Mouse (Mus musculus) limb, embryonic 10.5 days (tissue): ENCODE measurements around the gene Litaf. TPM values are rescaled to one million over a fixed set of nuclear protein-coding genes. Genes with fewer than 3 reads are reported as not detected.

Source experiments
- DNase-seq: peaks from one replicate; pipeline ENCODE4 v3.0.0-alpha.2; 2017; ENCODE audit warnings: low spot score
- H3K27ac ChIP-seq: fragments of 300-500 bp; sonication (generic); 2 replicates; pipeline ENCODE4 v1.5.1; 2016; ENCODE audit warnings: mild to moderate bottlenecking
- H3K27me3 ChIP-seq: fragments of 300-500 bp; sonication (generic); 2 replicates; pipeline ENCODE4 v1.6.1; 2016; ENCODE audit warnings: low read depth, mild to moderate bottlenecking; ENCODE audit not compliant: poor library complexity, severe bottlenecking
- H3K36me3 ChIP-seq: fragments of 300-500 bp; sonication (generic); 2 replicates; pipeline ENCODE4 v1.6.1; 2016; ENCODE audit warnings: mild to moderate bottlenecking, moderate library complexity
- H3K4me1 ChIP-seq: fragments of 300-500 bp; sonication (generic); 2 replicates; pipeline ENCODE4 v1.6.1; 2016
- H3K4me3 ChIP-seq: fragments of 300-500 bp; sonication (generic); 2 replicates; pipeline ENCODE4 v1.5.1; 2016; ENCODE audit warnings: mild to moderate bottlenecking, moderate library complexity
- H3K9me3 ChIP-seq: fragments of 300-500 bp; sonication (generic); replicated peaks from 2 replicates; pipeline ENCODE4 v1.6.1; 2016; ENCODE audit warnings: mild to moderate bottlenecking
- WGBS: fragments of 180-500 bp; shearing (Covaris S2); methylation state at CpG from one replicate; pipeline ENCODE4 v1.1.7; 2016; 5-methylcytosine and 5-hydroxymethylcytosine counted together
- polyA plus RNA-seq: library from polyadenylated mRNA; unstranded; fragments of >200 nt; fragmentation: Nextera tagmentation; extraction: Ambion mirVana; gene quantifications from 2 replicates; pipeline ENCODE4 v1.2.1, GENCODE M21; 2016

Litaf gene
- polyA plus RNA-seq = 87.5 and 91.1 TPM in 2 replicates

DNA sequence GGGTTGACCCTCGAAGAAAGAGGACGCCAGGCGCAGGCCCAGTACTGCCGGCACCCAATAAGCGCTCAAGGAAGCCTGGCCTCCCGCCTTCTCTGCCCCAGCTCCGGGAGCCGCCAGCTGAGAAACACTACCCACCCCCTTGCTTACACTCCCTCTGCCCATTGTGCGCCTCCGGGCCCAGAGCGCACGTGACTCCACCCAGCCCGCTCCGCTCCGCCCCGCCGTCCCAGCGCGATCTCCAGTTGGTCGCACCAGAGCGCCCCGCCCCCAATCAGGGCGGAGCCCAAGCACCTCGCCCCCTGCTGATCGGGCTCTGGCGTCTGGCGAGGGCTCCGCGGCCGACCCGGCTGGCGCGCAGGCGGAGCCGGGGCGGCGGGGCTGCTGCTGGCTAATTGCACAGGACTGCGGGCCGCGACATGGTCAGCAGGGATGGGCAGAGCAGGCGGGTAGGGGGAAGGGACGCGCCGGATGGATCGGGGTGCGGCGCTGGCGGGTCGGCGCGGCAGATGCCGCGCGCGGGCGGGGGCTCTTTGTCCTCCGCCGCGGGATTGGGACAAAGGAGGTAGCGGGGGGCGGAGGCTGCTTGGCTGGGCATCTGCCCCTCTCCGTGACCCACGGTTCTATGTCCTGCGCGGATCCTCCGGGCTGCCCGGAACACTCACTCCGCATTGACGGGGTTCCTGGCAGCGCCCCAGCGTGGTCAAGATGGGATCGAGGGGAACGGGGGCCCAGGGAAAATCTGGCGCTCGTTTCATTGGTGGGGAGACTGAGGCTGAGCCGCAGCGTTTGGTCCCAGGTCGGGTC, at the start of gene Litaf:
Gene Litaf (minus strand): TSS at position 129 of the 804 bp plus-strand sequence.
- H3K27me3 ChIP-seq = no peaks in the 10 kb centered on the region
- no peaks in the 10 kb centered on the region for H3K9me3 ChIP-seq
- peak; percentile 99 for DNase-seq
- peak within 1 kb of the TSS; percentile 99 for H3K27ac ChIP-seq
- H3K4me3 ChIP-seq = peak within 1 kb of the TSS; percentile 74
- peaks cover 61% of the 10 kb centered on the region for H3K4me1 ChIP-seq
- H3K36me3 ChIP-seq = peaks cover 25% of the 10 kb centered on the region
- under 1% methylated on average over 78 of the region's 78 CpGs for WGBS

- Histone ChIP-seq H3K4me1 (no peaks in the 10 kb centered on the region), H3K9me3 (no peaks in the 10 kb centered on the region), H3K27ac (no peak overlapping the region), H3K27me3 (no peaks in the 10 kb centered on the region), H3K4me3 (no peak overlapping the region), H3K36me3 (peaks cover 30% of the 10 kb centered on the region)
- DNase-seq = no peak
- WGBS = 83% methylated on average over 4 of the region's 4 CpGs
Observed at GRCm38 (mm10) chr16:11109198-11109740, 43.3 kb upstream of the Litaf start.

- DNase-seq = no peak
- Histone ChIP-seq H3K27ac (no peak overlapping the region), H3K36me3 (peaks cover 45% of the 10 kb centered on the region), H3K4me1 (no peaks in the 10 kb centered on the region), H3K4me3 (no peak overlapping the region), H3K27me3 (no peaks in the 10 kb centered on the region), H3K9me3 (no peaks in the 10 kb centered on the region)
- WGBS = 79% methylated on average over 1 of the region's 1 CpGs
Observed at GRCm38 (mm10) chr16:11104905-11105304, 38.9 kb upstream of the Litaf start.

DNA sequence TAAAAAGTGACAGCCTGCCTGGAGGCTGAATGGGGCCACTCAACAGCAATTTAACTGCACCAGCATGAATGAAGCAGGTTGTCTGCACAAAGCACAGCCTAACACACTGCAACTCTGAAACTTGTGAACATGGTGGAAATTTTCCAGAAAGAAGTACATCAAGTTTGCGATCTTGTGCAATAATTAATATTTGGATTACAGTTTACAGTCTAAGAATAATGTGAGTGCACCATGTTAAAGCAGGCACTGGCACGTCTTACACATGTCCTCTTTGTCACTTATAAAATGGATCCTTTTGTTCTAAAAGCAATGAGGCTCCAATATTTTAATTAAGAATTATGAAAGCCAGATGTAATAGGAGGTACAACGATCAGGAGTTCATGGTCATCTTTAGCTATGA, 31.3 kb upstream of the Litaf start:
- WGBS = 89% methylated on average over 3 of the region's 3 CpGs
- no peaks in the 10 kb centered on the region for H3K27me3 ChIP-seq
- H3K9me3 ChIP-seq = no peaks in the 10 kb centered on the region

DNA sequence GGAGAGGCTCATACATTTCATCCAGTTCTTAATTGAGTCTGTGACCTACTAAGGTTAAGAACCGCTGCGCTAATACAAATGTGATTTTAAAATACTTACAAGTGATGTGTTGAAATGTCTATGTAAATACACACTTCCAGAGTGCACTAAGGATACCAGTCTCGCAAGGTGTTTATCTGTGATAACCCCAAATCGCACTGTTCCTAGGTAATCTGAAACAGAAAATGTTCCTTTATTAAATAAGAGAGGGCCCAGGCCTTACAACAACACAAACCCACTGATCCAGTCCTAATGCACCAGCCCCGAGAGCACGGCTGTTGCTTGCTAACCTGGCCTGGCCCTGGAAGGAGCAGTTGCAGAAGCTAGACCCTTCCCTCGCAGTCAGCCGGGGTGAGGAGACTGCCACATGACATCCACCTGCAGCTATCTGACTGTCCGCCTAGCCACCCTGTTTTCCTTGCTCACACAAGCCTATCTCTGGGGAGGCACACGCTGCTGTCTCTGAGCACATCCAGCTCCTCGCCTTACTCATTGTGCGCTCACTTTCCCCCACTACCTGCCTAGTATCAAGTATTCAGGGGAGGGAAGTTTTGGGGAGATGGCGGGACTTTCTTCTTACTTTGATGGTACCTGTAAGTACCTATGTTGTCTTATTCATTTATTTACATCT, 27.9 kb upstream of the Litaf start:
- H3K27ac ChIP-seq = no peak overlapping the region
- 94% methylated on average over 13 of the region's 13 CpGs for WGBS
- no peaks in the 10 kb centered on the region for H3K27me3 ChIP-seq
- H3K4me3 ChIP-seq = no peak overlapping the region
- peaks cover 54% of the 10 kb centered on the region for H3K36me3 ChIP-seq
- peaks cover 4% of the 10 kb centered on the region for H3K4me1 ChIP-seq
- DNase-seq = no peak
- no peaks in the 10 kb centered on the region for H3K9me3 ChIP-seq

More for the DNA sequence above, 31.3 kb upstream of the Litaf start:
- DNase-seq = no peak
- Histone ChIP-seq H3K4me3 (no peak overlapping the region), H3K27ac (no peak overlapping the region), H3K4me1 (peaks cover 4% of the 10 kb centered on the region), H3K36me3 (peaks cover 40% of the 10 kb centered on the region)

- no peak overlapping the region for H3K4me3 ChIP-seq
- 96% methylated on average over 3 of the region's 3 CpGs for WGBS
- no peak for DNase-seq
Observed at GRCm38 (mm10) chr16:11092523-11092922, 26.6 kb upstream of the Litaf start.

GRCm38 (mm10) chr16:11092061-11092460, 26.1 kb upstream of the Litaf start:
- H3K36me3 ChIP-seq = peaks cover 71% of the 10 kb centered on the region
- H3K27me3 ChIP-seq = no peaks in the 10 kb centered on the region
- WGBS = 89% methylated on average over 4 of the region's 4 CpGs

More at GRCm38 (mm10) chr16:11092523-11092922, 26.6 kb upstream of the Litaf start:
- no peaks in the 10 kb centered on the region for H3K4me1 ChIP-seq
- no peaks in the 10 kb centered on the region for H3K27me3 ChIP-seq
- no peaks in the 10 kb centered on the region for H3K9me3 ChIP-seq
- H3K36me3 ChIP-seq = peaks cover 67% of the 10 kb centered on the region
- H3K27ac ChIP-seq = no peak overlapping the region

DNA sequence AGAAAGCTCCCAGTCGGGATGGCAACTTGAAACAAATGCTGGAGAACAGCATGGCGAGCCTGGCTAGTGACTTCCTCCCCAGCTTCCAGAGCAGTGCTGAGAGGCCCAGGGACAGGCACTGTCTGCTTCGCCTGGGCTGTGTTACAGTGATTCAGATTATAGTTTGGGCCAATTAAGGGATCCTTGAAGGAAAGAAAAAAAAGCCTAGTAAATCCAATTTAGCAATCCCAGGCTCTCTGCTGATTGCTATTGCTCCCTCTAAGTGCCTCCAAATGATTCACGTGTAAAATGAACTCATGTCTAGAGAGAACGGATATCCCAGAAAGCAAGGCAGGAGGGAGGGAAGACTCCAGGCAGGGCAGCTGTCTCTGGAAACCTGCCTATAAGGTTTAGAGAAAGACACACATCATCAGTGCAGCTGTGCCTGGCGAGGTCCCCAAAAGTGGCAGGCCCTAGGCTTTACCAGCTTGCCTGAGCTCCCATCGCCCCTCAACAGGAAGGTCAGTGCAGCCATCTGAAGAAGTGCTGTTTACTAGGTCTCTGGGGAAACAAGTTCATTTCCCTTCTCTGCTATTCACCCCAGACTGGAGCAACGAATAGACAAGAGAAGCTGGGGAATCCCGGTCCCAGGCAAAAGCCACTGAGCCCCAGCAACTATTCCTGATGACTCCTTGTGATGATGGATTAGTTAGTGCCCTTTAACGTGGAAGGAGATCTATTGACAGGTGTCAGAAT, 25.0 kb upstream of the Litaf start:
- no peak for DNase-seq
- no peak overlapping the region for H3K4me3 ChIP-seq
- no peaks in the 10 kb centered on the region for H3K27me3 ChIP-seq
- no peak overlapping the region for H3K27ac ChIP-seq
- peaks cover 77% of the 10 kb centered on the region for H3K36me3 ChIP-seq
- no peaks in the 10 kb centered on the region for H3K9me3 ChIP-seq
- 87% methylated on average over 10 of the region's 10 CpGs for WGBS
- H3K4me1 ChIP-seq = no peaks in the 10 kb centered on the region

More at GRCm38 (mm10) chr16:11092061-11092460, 26.1 kb upstream of the Litaf start:
- H3K4me1 ChIP-seq = no peaks in the 10 kb centered on the region
- H3K27ac ChIP-seq = no peak overlapping the region
- H3K9me3 ChIP-seq = no peaks in the 10 kb centered on the region
- no peak for DNase-seq
- no peak overlapping the region for H3K4me3 ChIP-seq

- peaks cover 94% of the 10 kb centered on the region for H3K36me3 ChIP-seq
- H3K4me3 ChIP-seq = no peak overlapping the region
- WGBS = 92% methylated on average over 5 of the region's 5 CpGs
- H3K27me3 ChIP-seq = no peaks in the 10 kb centered on the region
- DNase-seq = no peak
- H3K9me3 ChIP-seq = no peaks in the 10 kb centered on the region
- H3K27ac ChIP-seq = no peak overlapping the region
- H3K4me1 ChIP-seq = no peaks in the 10 kb centered on the region
Observed at GRCm38 (mm10) chr16:11086856-11087588, 21.1 kb upstream of the Litaf start.

DNA sequence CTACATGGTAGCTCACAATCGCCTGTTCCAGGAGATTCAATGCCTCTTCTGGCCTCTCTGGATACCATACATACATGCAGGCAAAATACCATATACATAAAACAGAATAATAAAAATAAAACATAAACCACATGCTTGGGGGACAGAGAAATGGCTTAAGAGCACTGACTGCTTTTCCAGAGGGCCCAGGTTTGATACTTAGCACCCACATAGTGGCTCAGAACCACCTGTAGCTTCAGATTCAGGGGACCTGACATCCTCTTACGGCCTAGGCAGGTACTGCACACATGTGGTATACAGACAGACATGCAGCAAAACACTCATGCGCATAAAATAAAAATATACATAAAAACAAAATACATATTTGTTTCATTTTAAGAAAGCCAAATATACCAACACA, 20.3 kb upstream of the Litaf start:
- Histone ChIP-seq H3K4me1 (no peaks in the 10 kb centered on the region), H3K9me3 (no peaks in the 10 kb centered on the region), H3K27me3 (no peaks in the 10 kb centered on the region), H3K4me3 (no peak overlapping the region), H3K36me3 (peaks cover 94% of the 10 kb centered on the region), H3K27ac (no peak overlapping the region)
- WGBS = 91% methylated on average over 3 of the region's 3 CpGs
- DNase-seq = no peak

DNA sequence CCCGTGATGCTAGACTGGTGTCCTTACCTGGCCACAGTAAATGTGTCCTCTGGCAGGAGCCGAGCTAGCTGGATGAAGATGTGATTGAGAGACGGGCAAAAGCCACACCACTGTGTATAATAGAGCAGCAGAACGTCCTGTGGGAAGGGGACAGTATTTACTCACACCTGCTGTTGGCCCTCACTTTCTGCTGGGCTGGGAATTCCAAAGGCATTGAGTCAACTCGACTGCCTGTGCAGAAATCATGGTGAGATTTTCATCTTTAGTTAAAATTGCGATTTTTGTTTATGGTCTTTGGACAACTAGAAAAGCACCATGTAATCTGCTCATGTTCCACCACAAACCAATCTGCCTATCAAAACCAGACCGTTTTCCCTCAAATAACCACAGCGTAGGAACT, 18.2 kb upstream of the Litaf start:
- H3K4me1 ChIP-seq = no peaks in the 10 kb centered on the region
- H3K4me3 ChIP-seq = no peak overlapping the region
- H3K9me3 ChIP-seq = no peaks in the 10 kb centered on the region
- 94% methylated on average over 8 of the region's 8 CpGs for WGBS
- peaks cover 95% of the 10 kb centered on the region for H3K36me3 ChIP-seq
- H3K27ac ChIP-seq = no peak overlapping the region
- DNase-seq = no peak
- no peaks in the 10 kb centered on the region for H3K27me3 ChIP-seq

DNA sequence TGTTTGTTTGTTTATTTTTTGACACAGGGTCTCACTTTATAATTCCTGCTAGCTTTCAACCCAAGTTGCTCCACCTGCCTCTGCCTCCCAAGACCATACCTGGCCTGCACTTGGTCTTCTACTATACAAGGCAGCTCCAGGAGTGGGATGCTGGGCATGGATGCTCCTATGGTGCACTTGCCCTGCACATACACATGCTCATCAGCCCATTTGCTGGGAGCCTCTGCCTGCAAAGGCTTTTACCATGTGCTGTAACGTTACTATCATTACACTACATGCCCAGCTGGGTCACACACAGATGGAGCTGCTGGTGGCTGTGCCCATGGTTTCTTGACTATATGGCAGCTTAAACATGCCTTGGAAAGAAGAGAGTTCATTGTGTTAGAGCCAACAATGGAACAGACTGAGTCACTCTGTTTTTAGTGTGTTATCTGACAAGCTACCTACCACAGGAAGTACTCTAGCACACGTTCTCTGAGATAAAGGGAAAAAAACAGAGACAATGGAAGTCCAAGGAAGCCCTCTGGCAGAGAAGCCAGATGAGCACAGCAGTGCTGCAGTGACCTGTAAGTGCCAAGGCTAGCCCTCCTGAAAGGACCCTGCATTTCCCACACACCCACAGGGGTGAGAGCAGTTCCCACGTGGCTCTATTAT, 12.4 kb upstream of the Litaf start:
- no peak overlapping the region for H3K27ac ChIP-seq
- no peak for DNase-seq
- WGBS = 81% methylated on average over 3 of the region's 3 CpGs
- no peaks in the 10 kb centered on the region for H3K9me3 ChIP-seq
- H3K4me3 ChIP-seq = no peak overlapping the region
- no peaks in the 10 kb centered on the region for H3K27me3 ChIP-seq
- no peaks in the 10 kb centered on the region for H3K4me1 ChIP-seq
- peaks cover 98% of the 10 kb centered on the region for H3K36me3 ChIP-seq
